Mouse (Mus musculus) ES-E14 (cell line): Measurements from ENCODE around the gene Borcs6. TPM values are rescaled to one million over a fixed set of nuclear protein-coding genes. Genes with fewer than 3 reads are reported as not detected.

Source experiments
- DNase-seq: peaks from one replicate; pipeline ENCODE4 v3.0.0-alpha.2; 2013; ENCODE audit warnings: low read depth, low spot score
- H3K27ac ChIP-seq: 2 replicates; pipeline ENCODE4 v1.5.1; 2012; ENCODE audit warnings: low read depth, mild to moderate bottlenecking, low read length, moderate library complexity, mixed read lengths; ENCODE audit not compliant: poor library complexity, insufficient read depth, severe bottlenecking
- H3K36me3 ChIP-seq: 2 replicates; pipeline ENCODE4 v1.6.1; 2012; ENCODE audit warnings: mild to moderate bottlenecking, low read length, moderate library complexity, mixed read lengths; ENCODE audit not compliant: control insufficient read depth, poor library complexity, insufficient read depth, severe bottlenecking
- H3K4me1 ChIP-seq, 2 experiments: fragments of 150-350 bp in 1 of 2; sonication (generic) in 1 of 2; 2 replicates each; pipeline ENCODE4 v1.6.1; 2012; ENCODE audit warnings: low read length in 2 of 2, mild to moderate bottlenecking in 1 of 2, mixed read lengths in 1 of 2; ENCODE audit not compliant: control insufficient read depth in 2 of 2, insufficient read depth in 2 of 2, poor library complexity in 1 of 2
- H3K4me3 ChIP-seq, 2 experiments: fragments of 150-350 bp in 1 of 2; sonication (generic) in 1 of 2; 2 replicates each; pipeline ENCODE4 v1.5.1; 2012; ENCODE audit warnings: low read length in 2 of 2, low read depth in 1 of 2, mild to moderate bottlenecking in 1 of 2, mixed read lengths in 1 of 2; ENCODE audit not compliant: insufficient read depth in 1 of 2, poor library complexity in 1 of 2, severe bottlenecking in 1 of 2
- H3K9ac ChIP-seq: 2 replicates; pipeline ENCODE4 v1.6.1; 2012; ENCODE audit warnings: low read depth, mild to moderate bottlenecking, low read length, mixed read lengths; ENCODE audit not compliant: poor library complexity, insufficient read depth, severe bottlenecking
- H3K9me3 ChIP-seq: fragments of 150-350 bp; sonication (generic); 2 replicates; pipeline ENCODE4 v1.6.1; 2012; ENCODE audit warnings: low read depth, mild to moderate bottlenecking, low read length; ENCODE audit not compliant: control insufficient read depth, insufficient read depth
- CHD2 ChIP-seq: IDR thresholded peaks from 2 replicates; pipeline ENCODE4 v1.6.1; 2014; ENCODE audit warnings: mild to moderate bottlenecking, low read depth, low read length, inconsistent platforms
- HCFC1 ChIP-seq: IDR thresholded peaks from 2 replicates; pipeline ENCODE4 v1.6.1; 2012; ENCODE audit warnings: low read length, inconsistent platforms, borderline replicate concordance; ENCODE audit not compliant: insufficient read depth
- MAFK ChIP-seq: IDR thresholded peaks from 2 replicates; pipeline ENCODE4 v1.6.1; 2014; ENCODE audit warnings: mild to moderate bottlenecking, low read depth, low read length, inconsistent platforms; ENCODE audit not compliant: insufficient read depth
- ZC3H11A ChIP-seq: IDR thresholded peaks from 2 replicates; pipeline ENCODE4 v1.6.1; 2012; ENCODE audit warnings: low read depth, mild to moderate bottlenecking, inconsistent platforms, low read length, borderline replicate concordance
- ZNF384 ChIP-seq: IDR thresholded peaks from 2 replicates; pipeline ENCODE4 v1.6.1; 2012; ENCODE audit warnings: low read depth, low read length, inconsistent platforms
- in situ Hi-C, 2 experiments: fragments of 600-800 bp; cut with MboI; formaldehyde crosslinking; loops; one replicate each; pipeline ENCODE4 v1.15.1; 2025; ENCODE audit warnings: low sequenced_read_pairs in 2 of 2, inconsistent platforms in 1 of 2; ENCODE audit not compliant: unreplicated experiment in 2 of 2
- total RNA-seq: library from RNA; depleted of rRNA; stranded (reverse); fragments of 300-350 nt; gene quantifications from 2 replicates; pipeline ENCODE4 v1.2.3, GENCODE M21; 2012

Borcs6 gene
- total RNA-seq, 1 experiment = 6.2 TPM

DNA sequence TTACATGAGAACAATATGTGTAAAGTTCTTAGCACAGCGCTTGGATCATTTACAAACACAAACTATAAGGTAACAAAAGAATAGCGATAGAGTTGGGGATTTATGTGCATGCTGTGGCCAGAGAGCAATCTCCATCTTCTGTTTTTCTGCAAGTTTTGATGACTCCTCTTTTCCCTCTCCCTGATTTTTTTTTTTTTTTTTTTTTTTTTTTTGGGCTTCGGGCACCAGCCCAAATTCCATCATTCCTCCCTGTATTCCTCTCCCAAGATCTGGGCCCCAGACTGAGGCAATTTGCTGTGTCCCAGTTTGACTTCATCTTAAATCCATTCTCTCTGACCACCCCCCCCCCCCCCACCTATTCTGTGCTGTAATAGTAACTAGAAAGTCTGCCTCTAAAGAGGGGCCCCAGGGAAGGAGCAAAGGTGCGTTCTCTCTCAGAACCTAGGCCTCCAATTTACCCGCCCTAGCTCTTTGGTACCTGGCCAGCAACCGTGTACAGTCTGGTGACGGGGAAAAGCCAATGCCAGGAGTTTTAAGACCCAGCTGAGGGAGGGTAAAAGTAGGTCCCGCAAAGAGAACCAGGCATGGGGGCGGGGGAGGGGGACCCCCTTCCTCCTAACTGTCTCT is 37.0 kb downstream of the Borcs6 start:
- no peak for TF ChIP-seq ZC3H11A
- no peak for TF ChIP-seq CHD2
- peak; percentile 70 for TF ChIP-seq ZNF384
- Histone ChIP-seq H3K9me3 (no peaks in the 10 kb centered on the region), H3K4me3 (peak overlapping the region; percentile 41 to 85), H3K27ac (no peak overlapping the region), H3K9ac (peak overlapping the region; percentile 36), H3K36me3 (peaks cover 14% of the 10 kb centered on the region; the same call in 1 of the 2 replicates), H3K4me1 (peaks cover 10 to 20% of the 10 kb centered on the region in 2 experiments; a peak in 3 of 4 replicates)
- in situ Hi-C loops = no loop called here
- DNase-seq = no peak

DNA sequence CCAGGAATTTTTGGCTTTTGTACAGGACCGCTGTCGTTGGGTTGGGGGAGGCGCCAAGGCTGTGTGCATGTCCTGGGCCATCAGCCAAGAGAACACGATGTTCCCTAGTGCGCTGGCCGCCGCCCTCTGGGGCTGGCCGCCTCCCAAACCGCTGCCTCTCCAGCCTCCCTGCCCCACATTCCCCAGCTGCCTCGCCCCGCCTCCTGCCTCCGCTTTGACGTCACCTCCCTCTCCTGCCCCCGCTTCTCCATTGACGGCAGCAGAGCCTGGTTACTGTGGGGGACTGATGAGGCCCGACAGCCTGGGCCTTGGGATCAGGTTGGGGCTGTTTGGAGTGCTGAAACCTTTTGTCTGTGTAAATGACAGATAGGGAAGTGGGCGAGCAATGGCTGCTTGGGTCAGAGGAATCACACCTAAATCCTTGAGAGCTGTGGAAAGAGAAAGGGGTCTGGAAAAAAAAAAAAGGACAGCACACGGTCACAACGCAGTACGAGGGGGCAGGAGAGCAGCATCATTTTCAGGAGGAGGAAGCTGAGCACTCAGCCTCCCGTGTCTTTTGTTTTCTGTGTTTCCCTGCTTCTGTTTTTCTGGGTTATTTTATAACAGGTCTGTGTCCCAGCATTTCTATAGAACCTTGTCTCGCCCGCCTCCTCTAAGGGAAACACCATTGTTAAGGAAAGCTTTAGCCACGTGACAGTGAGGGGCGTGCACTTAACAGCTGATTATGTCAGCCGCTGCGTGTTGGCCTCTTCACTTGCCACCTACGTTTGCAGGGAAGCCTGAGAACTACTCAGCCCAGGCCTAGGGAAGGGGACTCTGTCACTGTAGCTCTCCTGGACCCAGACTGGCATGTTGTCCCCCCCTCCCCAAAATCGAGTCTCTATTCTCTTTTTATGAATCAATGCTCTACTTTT is 37.7 kb downstream of the Borcs6 start:
- Histone ChIP-seq H3K4me3 (peak overlapping the region; percentile 41 to 51), H3K27ac (no peak overlapping the region), H3K36me3 (peaks cover 20% of the 10 kb centered on the region), H3K4me1 (peaks cover 10 to 19% of the 10 kb centered on the region in 2 experiments; a peak in 3 of 4 replicates), H3K9ac (peak overlapping the region; percentile 58), H3K9me3 (no peaks in the 10 kb centered on the region)
- no peak for DNase-seq
- in situ Hi-C loops = no loop called here
- TF ChIP-seq ZC3H11A (no peak), CHD2 (no peak), MAFK (no peak), HCFC1 (no peak), ZNF384 (no peak)

DNA sequence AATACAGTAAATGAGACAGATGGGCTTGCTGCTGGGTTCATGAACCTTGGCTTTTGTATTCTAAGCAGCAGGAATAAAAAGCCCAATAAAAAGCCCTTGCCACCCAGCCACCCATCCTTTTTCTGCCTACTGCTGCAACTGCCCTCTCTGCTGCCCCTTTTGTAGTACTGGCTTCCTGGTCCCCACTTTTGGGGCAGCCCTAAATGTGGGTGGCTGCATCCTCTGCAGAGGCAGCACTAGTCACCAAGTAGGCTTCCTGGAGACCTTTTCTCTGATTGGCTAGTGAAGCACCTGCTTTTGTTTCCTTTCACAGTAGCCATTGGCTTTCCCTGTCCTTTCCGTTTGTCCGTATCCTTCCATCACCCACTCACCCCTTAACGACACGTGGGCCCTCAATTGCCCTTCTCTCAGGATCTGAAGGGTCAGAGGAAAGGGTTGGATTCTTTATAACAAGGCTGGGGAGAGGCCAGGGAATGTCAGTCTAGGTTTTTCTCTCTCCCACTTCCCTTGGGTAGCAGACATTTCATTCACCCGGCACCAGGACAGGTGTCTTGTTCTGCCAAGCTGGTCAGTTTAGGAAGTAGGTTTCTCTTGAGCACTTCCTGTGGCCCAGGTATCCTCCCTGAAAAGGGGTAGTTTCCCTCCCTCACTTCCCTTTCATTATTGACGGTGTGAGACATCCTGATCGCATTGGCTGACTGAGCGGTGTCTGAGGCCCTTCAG is 38.7 kb downstream of the Borcs6 start:
- H3K9me3 ChIP-seq = no peaks in the 10 kb centered on the region
- H3K36me3 ChIP-seq = peaks cover 27% of the 10 kb centered on the region
- no peak for DNase-seq
- no peak overlapping the region for H3K27ac ChIP-seq
- H3K4me3 ChIP-seq = peak overlapping the region in 1 of 2 experiments; percentile 81; a peak in 1 of 4 replicates
- TF ChIP-seq ZC3H11A (no peak), CHD2 (no peak), HCFC1 (no peak), MAFK (no peak), ZNF384 (no peak)
- in situ Hi-C loops = no loop called here
- H3K4me1 ChIP-seq = peaks cover 10 to 16% of the 10 kb centered on the region in 2 experiments; a peak in 3 of 4 replicates
- no peak overlapping the region for H3K9ac ChIP-seq

DNA sequence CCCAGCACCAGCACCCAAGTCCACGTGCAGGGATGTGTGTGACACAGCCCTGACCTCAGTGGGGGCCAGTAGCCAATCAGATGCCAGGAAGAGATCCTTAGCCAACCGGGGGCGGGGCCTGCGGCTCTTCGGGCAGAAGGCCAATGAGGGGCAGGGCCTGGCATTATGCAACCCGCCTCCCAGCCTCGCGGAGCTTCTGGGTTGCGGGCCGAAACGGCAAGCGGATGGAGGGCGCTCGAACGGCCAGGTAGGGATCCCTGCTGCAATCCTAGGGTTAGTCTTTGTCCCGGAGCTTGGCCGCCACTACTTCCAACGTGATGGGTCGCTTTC is 39.2 kb downstream of the Borcs6 start:
- Histone ChIP-seq H3K4me3 (peak overlapping the region; percentile 55 to 81), H3K9ac (peak overlapping the region; percentile 56), H3K9me3 (no peaks in the 10 kb centered on the region), H3K4me1 (peaks cover 10 to 16% of the 10 kb centered on the region in 2 experiments; a peak in 3 of 4 replicates), H3K36me3 (peaks cover 32% of the 10 kb centered on the region), H3K27ac (no peak overlapping the region)
- TF ChIP-seq MAFK (no peak), CHD2 (no peak), ZC3H11A (no peak), ZNF384 (no peak), HCFC1 (no peak)
- in situ Hi-C loops = no loop called here
- peak; percentile 93 for DNase-seq
